Mouse (Mus musculus) C2C12 (cell line): ENCODE data around the gene Slco2a1. TPM values are rescaled to one million over a fixed set of nuclear protein-coding genes. Genes with fewer than 3 reads are reported as not detected.
A peak's percentile ranks its signal among the peaks of the same experiment; 100 is the strongest.

Experiments
- H3K27me3 ChIP-seq: one replicate; pipeline ENCODE4 v1.6.1; 2011; ENCODE audit not compliant: control insufficient read depth, insufficient read depth, insufficient read length
- H3K36me3 ChIP-seq: one replicate; pipeline ENCODE4 v1.6.1; 2011; ENCODE audit not compliant: control insufficient read depth, insufficient read depth
- H3K4me3 ChIP-seq: one replicate; pipeline ENCODE4 v1.5.1; 2011; ENCODE audit warnings: mild to moderate bottlenecking, control low read depth; ENCODE audit not compliant: poor library complexity, insufficient read depth, severe bottlenecking
- H3K79me2 ChIP-seq: one replicate; pipeline ENCODE4 v1.6.1; 2011; ENCODE audit not compliant: control insufficient read depth, insufficient read depth
- H3K79me3 ChIP-seq: one replicate; pipeline ENCODE4 v1.6.1; 2011; ENCODE audit warnings: low read depth, control low read depth
- H3ac ChIP-seq: one replicate; pipeline ENCODE3; 2011; ENCODE audit warnings: low read depth; ENCODE audit not compliant: control insufficient read depth, insufficient read length
- CEBPB ChIP-seq: IDR thresholded peaks from one replicate; pipeline ENCODE4 v1.6.1; 2011; ENCODE audit warnings: low read depth, mild to moderate bottlenecking, control low read depth, moderate library complexity
- CTCF ChIP-seq: IDR thresholded peaks from one replicate; pipeline ENCODE4 v1.5.1; 2011; ENCODE audit not compliant: control insufficient read depth, insufficient read depth, insufficient read length
- FOSL1 ChIP-seq: IDR thresholded peaks from one replicate; pipeline ENCODE4 v1.8.0; 2011; ENCODE audit warnings: mild to moderate bottlenecking, low read length; ENCODE audit not compliant: poor library complexity, insufficient read depth, severe bottlenecking
- MAX ChIP-seq: IDR thresholded peaks from one replicate; pipeline ENCODE4 v1.6.1; 2011; ENCODE audit warnings: mild to moderate bottlenecking, control low read depth
- MYOD1 ChIP-seq: IDR thresholded peaks from one replicate; pipeline ENCODE4 v1.6.1; 2011; ENCODE audit warnings: low read depth; ENCODE audit not compliant: control insufficient read depth, insufficient read length
- MYOG ChIP-seq: IDR thresholded peaks from one replicate; pipeline ENCODE4 v1.6.1; 2011; ENCODE audit not compliant: control insufficient read depth, insufficient read length; ENCODE audit errors: extremely low read depth
- USF1 ChIP-seq: IDR thresholded peaks from one replicate; pipeline ENCODE4 v1.6.1; 2011; ENCODE audit warnings: low read depth, mild to moderate bottlenecking, control low read depth, moderate library complexity
- polyA plus RNA-seq: library from polyadenylated mRNA; unstranded; fragments of >200 nt; fragmentation: generic; extraction: Trizol; gene quantifications from one replicate; pipeline ENCODE4 v1.2.1, GENCODE M21; 2012; ENCODE audit warnings: missing spikeins

The Slco2a1 gene
- polyA plus RNA-seq, 1 experiment = 0.20 TPM

DNA sequence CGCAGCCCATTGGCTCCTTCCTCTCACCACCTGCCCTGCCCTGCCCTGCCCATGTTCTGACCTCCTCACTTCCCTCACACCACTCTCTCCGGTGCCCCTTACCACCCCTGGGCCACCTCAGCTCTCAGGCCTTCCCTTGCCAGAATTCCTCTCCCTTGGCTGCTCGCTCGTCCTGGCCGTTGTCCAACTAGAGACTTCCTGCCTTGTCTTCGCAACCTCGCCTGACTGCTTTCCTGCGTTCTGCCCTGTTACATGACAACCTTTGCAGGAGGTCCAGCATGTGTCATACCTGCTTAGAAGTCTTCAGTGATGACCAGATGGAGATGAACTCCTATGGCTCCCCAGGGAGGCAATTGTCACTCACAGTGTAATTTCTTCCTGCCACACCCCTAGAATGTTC is 43.7 kb downstream of the Slco2a1 start:
- TF ChIP-seq MAX (no peak), CTCF (no peak), USF1 (no peak), MYOD1 (no peak), MYOG (no peak), CEBPB (no peak)
- no peaks in the 10 kb centered on the region for H3K27me3 ChIP-seq
- no peak overlapping the region for H3ac ChIP-seq
- H3K4me3 ChIP-seq = no peak overlapping the region
- H3K79me3 ChIP-seq = no peaks in the 10 kb centered on the region
- H3K79me2 ChIP-seq = no peaks in the 10 kb centered on the region
- no peaks in the 10 kb centered on the region for H3K36me3 ChIP-seq

DNA sequence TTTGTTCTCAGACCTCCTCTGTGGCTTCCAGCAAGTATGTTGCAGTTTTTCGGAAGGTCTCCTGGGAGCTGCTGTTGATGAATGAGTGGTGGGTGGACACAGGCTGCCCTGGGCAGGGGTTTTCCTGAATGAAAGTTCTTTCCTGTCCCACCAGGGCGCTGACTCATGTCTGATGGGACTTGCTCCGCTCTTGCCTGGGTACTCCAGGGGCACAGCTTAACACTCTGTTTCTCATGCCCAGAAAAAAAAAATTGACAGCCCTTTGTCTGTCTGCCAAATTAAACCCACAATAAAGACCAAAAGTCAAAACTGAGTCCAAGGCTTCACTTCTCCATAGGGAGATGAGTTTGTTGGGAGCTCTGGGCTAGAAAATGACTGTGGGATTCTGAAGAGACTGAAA is 44.9 kb downstream of the Slco2a1 start:
- Histone ChIP-seq H3K27me3 (no peaks in the 10 kb centered on the region), H3K79me3 (no peaks in the 10 kb centered on the region), H3K36me3 (no peaks in the 10 kb centered on the region), H3K79me2 (no peaks in the 10 kb centered on the region), H3ac (no peak overlapping the region), H3K4me3 (no peak overlapping the region)
- no peak for TF ChIP-seq MAX
- no peak for TF ChIP-seq MYOD1
- TF ChIP-seq FOSL1 = peak; percentile 21
- TF ChIP-seq CEBPB = no peak
- TF ChIP-seq CTCF = no peak

DNA sequence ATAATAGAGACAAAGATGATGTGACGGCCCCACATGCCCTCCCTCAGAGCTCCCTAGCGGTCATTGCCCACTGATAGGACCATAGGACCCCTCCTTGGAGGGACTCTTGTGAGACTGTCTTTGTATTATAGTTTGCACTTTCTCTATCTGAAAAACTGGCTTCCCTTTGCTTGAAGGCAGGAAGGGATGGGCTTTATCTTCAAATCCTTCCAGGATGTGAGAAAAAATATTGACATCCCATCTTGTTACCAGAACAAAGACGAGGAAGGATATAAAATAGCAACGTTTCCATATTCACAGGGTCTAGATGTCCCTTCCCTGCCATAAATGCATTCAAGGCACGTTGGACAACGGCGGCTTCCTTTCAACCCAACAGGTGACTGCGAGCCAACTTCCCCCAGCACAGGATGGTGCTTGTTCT is 48.5 kb downstream of the Slco2a1 start:
- Histone ChIP-seq H3K79me2 (no peaks in the 10 kb centered on the region), H3K79me3 (no peaks in the 10 kb centered on the region), H3K36me3 (no peaks in the 10 kb centered on the region), H3K4me3 (no peak overlapping the region), H3K27me3 (no peaks in the 10 kb centered on the region), H3ac (no peak overlapping the region)
- TF ChIP-seq FOSL1 = no peak
- no peak for TF ChIP-seq CTCF
- no peak for TF ChIP-seq MAX
- no peak for TF ChIP-seq MYOD1
- TF ChIP-seq USF1 = no peak
- no peak for TF ChIP-seq CEBPB

DNA sequence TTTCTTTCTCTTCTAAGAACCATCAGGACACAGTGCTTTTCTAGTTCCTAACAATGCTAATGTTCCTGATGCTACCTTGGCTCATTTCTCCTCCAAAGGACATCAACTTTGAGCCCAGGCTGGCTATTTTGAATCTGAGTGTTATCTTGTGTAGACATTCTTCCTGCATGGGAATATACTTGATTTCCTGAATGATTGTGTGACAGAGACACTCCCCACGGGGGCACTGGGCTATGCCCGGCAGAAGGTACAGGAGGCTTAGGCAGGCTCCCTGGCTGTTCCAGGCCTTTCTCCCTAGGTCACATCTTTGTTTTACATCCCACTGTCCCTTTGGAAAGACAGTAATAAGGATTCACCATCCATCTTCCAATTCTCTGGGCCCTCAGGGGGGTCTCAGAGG is 49.8 kb downstream of the Slco2a1 start:
- Histone ChIP-seq H3K79me3 (no peaks in the 10 kb centered on the region), H3K79me2 (no peaks in the 10 kb centered on the region), H3K4me3 (no peak overlapping the region), H3K27me3 (no peaks in the 10 kb centered on the region), H3K36me3 (no peaks in the 10 kb centered on the region), H3ac (no peak overlapping the region)
- no peak for TF ChIP-seq MYOG
- TF ChIP-seq CTCF = no peak
- TF ChIP-seq USF1 = no peak
- TF ChIP-seq MYOD1 = no peak
- no peak for TF ChIP-seq FOSL1

DNA sequence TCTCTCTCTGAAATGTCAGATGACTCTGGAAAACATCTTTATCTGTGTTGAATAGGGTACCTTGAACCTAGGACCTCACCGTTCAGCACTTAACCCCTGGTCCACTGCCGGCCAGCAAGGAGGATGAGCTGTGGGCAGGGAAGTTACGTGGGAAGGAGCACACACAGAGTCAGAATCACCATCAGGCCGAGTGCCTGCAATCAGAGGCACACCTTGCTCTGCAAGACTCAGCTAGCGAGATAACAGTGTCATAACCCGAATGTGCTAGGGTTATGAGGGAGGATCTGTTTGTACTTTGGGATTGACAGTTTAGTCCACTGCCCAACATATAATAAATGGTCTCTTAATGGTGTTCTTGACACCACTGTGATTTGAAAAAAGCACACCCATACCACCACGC is 50.2 kb downstream of the Slco2a1 start:
- no peaks in the 10 kb centered on the region for H3K79me3 ChIP-seq
- H3K79me2 ChIP-seq = no peaks in the 10 kb centered on the region
- TF ChIP-seq MYOD1 = no peak
- no peak for TF ChIP-seq FOSL1
- TF ChIP-seq MAX = no peak
- no peak for TF ChIP-seq USF1
- TF ChIP-seq CEBPB = no peak
- TF ChIP-seq CTCF = no peak
- no peak for TF ChIP-seq MYOG
- H3K36me3 ChIP-seq = no peaks in the 10 kb centered on the region
- H3ac ChIP-seq = no peak overlapping the region
- no peaks in the 10 kb centered on the region for H3K27me3 ChIP-seq
- no peak overlapping the region for H3K4me3 ChIP-seq

DNA sequence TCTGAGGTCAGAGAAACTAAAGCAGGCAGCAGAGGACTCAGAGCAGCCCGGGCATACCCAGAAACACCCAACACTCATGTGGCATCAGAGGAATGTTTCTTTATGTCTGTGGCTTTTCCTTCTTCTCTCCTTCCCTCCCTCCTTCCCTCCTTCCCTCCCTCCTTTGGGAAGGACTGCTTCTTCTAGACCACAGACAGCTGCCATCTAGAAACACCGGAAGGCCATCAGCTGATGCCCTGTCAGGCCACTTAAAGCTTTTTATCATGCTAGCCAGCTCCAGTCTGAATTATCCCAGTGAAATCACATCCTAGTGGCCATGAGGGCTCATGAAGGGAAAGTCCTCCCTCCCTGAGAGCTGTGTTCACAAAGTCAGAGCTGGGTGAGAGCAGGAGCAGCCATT is 52.1 kb downstream of the Slco2a1 start:
- TF ChIP-seq MYOD1 = peak; percentile 29
- TF ChIP-seq MYOG = no peak
- TF ChIP-seq USF1 = no peak
- no peak for TF ChIP-seq FOSL1
- TF ChIP-seq MAX = no peak
- Histone ChIP-seq H3K79me2 (no peaks in the 10 kb centered on the region), H3K36me3 (no peaks in the 10 kb centered on the region), H3ac (no peak overlapping the region), H3K79me3 (no peaks in the 10 kb centered on the region), H3K27me3 (no peaks in the 10 kb centered on the region), H3K4me3 (no peak overlapping the region)

DNA sequence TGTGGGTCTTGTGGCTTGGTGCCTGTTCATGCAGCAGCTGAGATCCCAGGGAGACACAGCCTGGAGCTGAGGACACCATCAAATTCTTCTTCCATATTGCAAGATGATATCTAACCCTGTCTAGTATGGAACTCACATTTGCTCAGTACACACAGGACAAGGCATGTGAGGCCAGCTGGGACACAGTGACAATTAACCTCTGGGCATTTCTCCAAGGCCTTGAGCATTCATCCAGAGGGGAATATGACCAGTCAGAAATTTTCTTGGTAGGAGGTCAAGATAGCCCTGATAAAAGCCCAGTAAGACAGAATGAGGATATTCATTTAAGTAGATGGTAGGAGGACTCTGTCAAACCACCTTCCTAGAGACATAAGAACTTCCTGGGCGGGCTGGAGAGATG is 56.9 kb downstream of the Slco2a1 start:
- Histone ChIP-seq H3K27me3 (no peaks in the 10 kb centered on the region), H3ac (no peak overlapping the region), H3K4me3 (no peak overlapping the region), H3K79me2 (no peaks in the 10 kb centered on the region), H3K79me3 (no peaks in the 10 kb centered on the region), H3K36me3 (no peaks in the 10 kb centered on the region)
- TF ChIP-seq MYOD1 (no peak), CEBPB (no peak), USF1 (no peak), MYOG (no peak), FOSL1 (no peak), MAX (no peak), CTCF (no peak)
